Mouse (Mus musculus) heart, embryonic 13.5 days (tissue): ENCODE measurements around the gene Cdkl5. TPM values are rescaled to one million over a fixed set of nuclear protein-coding genes. Genes with fewer than 3 reads are reported as not detected.
"Not testable (repeated sequence)": the region's sequence is repeated elsewhere in the genome, so short reads cannot be mapped to it uniquely, and the experiment has no call there.

Experiments used
- ATAC-seq: fragments of 200-750 bp; cut with Nextera tagmentation; 2 replicates; pipeline ENCODE4 v1.8.0; 2017; ENCODE audit warnings: moderate TSS enrichment; ENCODE audit not compliant: insufficient number of reproducible peaks, low FRiP score, low TSS enrichment; ENCODE audit errors: extremely low read depth
- H3K27ac ChIP-seq: fragments of 300-500 bp; sonication (generic); replicated peaks from 2 replicates; pipeline ENCODE4 v1.5.1; 2015; ENCODE audit warnings: moderate library complexity, mild to moderate bottlenecking, inconsistent platforms
- H3K27me3 ChIP-seq: fragments of 300-500 bp; sonication (generic); replicated peaks from 2 replicates; pipeline ENCODE4 v1.6.1; 2015; ENCODE audit warnings: mild to moderate bottlenecking, inconsistent platforms
- H3K36me3 ChIP-seq: fragments of 300-500 bp; sonication (generic); 2 replicates; pipeline ENCODE4 v1.6.1; 2015; ENCODE audit warnings: mild to moderate bottlenecking, inconsistent platforms
- H3K4me1 ChIP-seq: fragments of 300-500 bp; sonication (generic); 2 replicates; pipeline ENCODE4 v1.6.1; 2015; ENCODE audit warnings: inconsistent platforms
- H3K4me2 ChIP-seq: fragments of 300-500 bp; sonication (generic); 2 replicates; pipeline ENCODE4 v1.6.1; 2015; ENCODE audit warnings: inconsistent platforms, mild to moderate bottlenecking, moderate library complexity
- H3K4me3 ChIP-seq: fragments of 300-500 bp; sonication (generic); 2 replicates; pipeline ENCODE4 v1.5.1; 2015; ENCODE audit warnings: moderate library complexity, mild to moderate bottlenecking, inconsistent platforms
- H3K9ac ChIP-seq: fragments of 300-500 bp; sonication (generic); 2 replicates; pipeline ENCODE4 v1.6.1; 2015; ENCODE audit warnings: inconsistent platforms, mild to moderate bottlenecking, moderate library complexity
- H3K9me3 ChIP-seq: fragments of 300-500 bp; sonication (generic); 2 replicates; pipeline ENCODE4 v1.6.1; 2016; ENCODE audit warnings: inconsistent platforms
- WGBS: fragments of 180-500 bp; shearing (Covaris S2); methylation state at CpG from one replicate; pipeline ENCODE4 v1.1.7; 2015; ENCODE audit warnings: mixed read lengths; 5-methylcytosine and 5-hydroxymethylcytosine counted together
- polyA plus RNA-seq: library from polyadenylated mRNA; unstranded; fragments of >200 nt; fragmentation: Nextera tagmentation; extraction: Ambion mirVana; gene quantifications from 2 replicates; pipeline ENCODE4 v1.2.1, GENCODE M21; 2015

Cdkl5 gene
- polyA plus RNA-seq, 1 experiment from 2014 or later, result 1.6 TPM

DNA sequence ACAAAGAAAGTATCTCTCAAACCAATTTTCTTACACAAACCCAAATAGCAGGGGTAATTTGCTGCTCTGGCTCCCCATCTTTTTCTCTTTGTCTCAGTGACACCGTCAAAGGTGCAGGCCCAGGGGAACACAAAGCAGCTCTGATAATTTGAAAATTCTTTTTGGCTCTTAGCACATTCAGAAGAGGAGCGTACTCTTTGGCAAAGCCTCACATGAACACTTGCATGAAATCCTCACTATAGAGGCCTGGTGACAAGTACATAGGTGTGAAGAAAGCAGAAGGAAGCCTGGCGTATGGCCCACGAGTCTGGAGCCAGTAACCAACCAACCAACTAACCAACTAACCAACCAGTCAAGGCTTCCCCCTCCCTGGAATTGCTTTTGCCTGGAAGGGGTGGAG is 199.6 kb downstream of the Cdkl5 start:
- no peak overlapping the region for H3K4me3 ChIP-seq
- no peaks in the 10 kb centered on the region for H3K4me1 ChIP-seq
- 68% methylated on average over 4 of the region's 4 CpGs for WGBS
- H3K27me3 ChIP-seq, result peaks cover 8% of the 10 kb centered on the region; the same call in 1 of the 2 replicates
- no peak for ATAC-seq
- no peaks in the 10 kb centered on the region for H3K36me3 ChIP-seq
- H3K9me3 ChIP-seq, result no peaks in the 10 kb centered on the region
- no peak overlapping the region for H3K27ac ChIP-seq
- no peak overlapping the region for H3K4me2 ChIP-seq
- no peak overlapping the region for H3K9ac ChIP-seq

DNA sequence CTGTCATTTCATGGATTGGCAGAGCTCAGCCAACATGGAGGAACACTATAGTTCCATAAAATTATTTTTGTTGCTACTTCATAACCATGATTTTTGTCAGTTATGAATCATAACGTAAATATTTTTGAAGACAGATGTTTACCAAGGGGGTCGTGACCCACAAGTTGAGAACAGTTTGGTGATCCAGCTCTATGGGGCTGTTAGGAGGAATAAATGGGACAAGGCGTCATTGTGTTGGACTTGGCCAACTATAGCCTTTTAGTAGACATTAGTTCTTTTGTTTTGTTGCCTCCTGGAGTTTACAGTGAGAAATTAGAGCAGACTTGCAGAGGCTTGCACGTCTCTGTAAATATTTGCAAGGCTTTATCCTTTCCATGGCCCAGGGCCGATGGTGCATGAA is 212.2 kb downstream of the Cdkl5 start:
- ATAC-seq, result no peak
- Histone ChIP-seq H3K9me3 (no peaks in the 10 kb centered on the region), H3K27me3 (no peaks in the 10 kb centered on the region), H3K36me3 (no peaks in the 10 kb centered on the region), H3K4me1 (no peaks in the 10 kb centered on the region), H3K4me2 (no peak overlapping the region), H3K27ac (no peak overlapping the region), H3K4me3 (no peak overlapping the region), H3K9ac (no peak overlapping the region)
- WGBS, result 73% methylated on average over 5 of the region's 5 CpGs

DNA sequence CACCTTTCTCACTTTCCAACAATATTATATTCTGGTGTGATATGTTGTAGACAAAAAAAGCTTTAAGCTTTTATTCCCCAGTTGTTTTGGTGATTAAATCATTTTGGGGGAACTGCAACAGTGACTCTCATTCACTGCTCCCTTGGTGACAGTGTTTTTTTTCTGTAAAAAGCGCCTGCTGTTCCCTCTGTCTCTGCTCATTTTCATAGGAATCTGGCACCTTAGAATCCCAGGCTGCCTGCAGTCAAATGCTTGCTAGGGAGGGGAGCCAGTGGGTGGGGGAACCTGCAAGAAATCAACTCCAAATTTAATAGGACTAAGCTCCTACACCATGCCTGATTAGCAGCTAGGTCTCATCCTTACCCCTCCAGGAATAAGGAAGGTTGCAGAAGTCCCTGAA is 221.5 kb downstream of the Cdkl5 start:
- Histone ChIP-seq H3K4me1 (peaks cover 7% of the 10 kb centered on the region; the same call in 1 of the 2 replicates), H3K27me3 (peaks cover 11% of the 10 kb centered on the region; the same call in 1 of the 2 replicates), H3K9me3 (no peaks in the 10 kb centered on the region), H3K36me3 (no peaks in the 10 kb centered on the region), H3K4me3 (no peak overlapping the region), H3K27ac (no peak overlapping the region), H3K4me2 (no peak overlapping the region), H3K9ac (no peak overlapping the region)
- WGBS, result 42% methylated on average over 1 of the region's 1 CpGs
- ATAC-seq, result no peak

DNA sequence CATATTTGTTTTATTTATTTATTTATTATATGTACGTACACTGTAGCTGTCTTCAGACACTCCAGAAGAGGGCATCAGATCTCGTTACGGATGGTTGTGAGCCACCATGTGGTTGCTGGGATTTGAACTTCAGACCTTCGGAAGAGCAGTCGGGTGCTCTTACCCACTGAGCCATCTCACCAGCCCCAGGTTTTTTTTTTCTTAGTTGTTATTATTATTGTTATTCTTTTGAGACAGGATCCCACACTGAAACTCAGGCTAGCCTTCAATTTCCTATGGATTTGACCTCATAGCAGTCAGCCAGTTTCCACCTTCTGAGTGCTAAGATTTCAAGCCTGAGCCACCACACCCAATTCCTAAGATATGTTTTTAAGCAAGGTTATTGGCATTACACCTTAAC is 224.9 kb downstream of the Cdkl5 start:
- not testable (repeated sequence) for H3K4me3 ChIP-seq, H3K4me1 ChIP-seq, H3K4me2 ChIP-seq, H3K9ac ChIP-seq, H3K9me3 ChIP-seq, H3K36me3 ChIP-seq, H3K27ac ChIP-seq, ATAC-seq
- H3K27me3 ChIP-seq, result peaks cover 11% of the 10 kb centered on the region; the same call in 1 of the 2 replicates
- WGBS, result 82% methylated on average over 5 of the region's 5 CpGs

DNA sequence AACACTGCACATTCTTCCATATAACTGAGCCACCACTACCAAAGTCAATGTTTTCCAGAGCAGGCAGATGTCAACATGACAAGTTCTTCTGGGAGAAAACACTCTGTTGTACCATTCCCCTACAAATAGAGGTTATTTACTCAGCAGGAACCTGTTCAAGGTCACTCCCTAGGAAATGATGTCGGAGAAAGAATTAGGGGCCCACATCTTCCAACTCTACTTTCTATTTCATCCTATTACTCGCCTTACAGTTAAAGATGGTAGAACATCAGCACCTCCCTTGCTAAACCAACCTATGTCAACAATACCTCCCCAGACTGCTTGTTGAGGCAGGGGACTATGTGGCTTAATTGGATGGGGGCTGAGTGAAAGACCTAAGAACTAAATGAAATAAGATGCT is 226.8 kb downstream of the Cdkl5 start, which contains the start of gene Rs1:
Rs1 (plus strand) TSS at position 301 of the 400 bp plus-strand sequence.
- no peaks in the 10 kb centered on the region for H3K9me3 ChIP-seq
- peaks cover 7% of the 10 kb centered on the region; the same call in 1 of the 2 replicates for H3K27me3 ChIP-seq
- no peaks in the 10 kb centered on the region for H3K4me1 ChIP-seq
- H3K4me2 ChIP-seq, result peak within 1 kb of the TSS; percentile 61
- no peaks in the 10 kb centered on the region for H3K36me3 ChIP-seq
- H3K27ac ChIP-seq, result no peak within 1 kb of the TSS
- H3K4me3 ChIP-seq, result peak within 1 kb of the TSS; percentile 56
- no peak within 1 kb of the TSS for H3K9ac ChIP-seq
- WGBS, result 76% methylated on average over 2 of the region's 2 CpGs
- no peak for ATAC-seq

DNA sequence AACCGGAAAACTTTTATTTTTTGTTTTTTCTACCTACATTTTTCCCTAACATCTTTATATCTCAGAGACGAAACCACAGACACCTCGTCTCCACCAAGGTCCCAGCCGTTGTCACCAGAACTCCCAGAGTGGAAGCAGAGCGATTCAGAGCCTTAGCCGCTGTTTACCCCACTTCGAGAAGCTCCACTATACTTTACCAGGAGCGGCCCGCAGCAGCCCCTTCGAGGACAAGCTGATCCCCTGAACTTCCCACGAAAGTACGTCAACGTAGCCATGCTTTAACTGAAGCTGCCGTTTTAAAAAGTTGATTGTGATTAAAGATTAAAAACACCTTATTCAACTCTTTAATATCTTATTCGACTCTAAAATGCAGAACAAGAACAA is 228.3 kb downstream of the Cdkl5 start:
- 16% methylated on average over 15 of the region's 15 CpGs for WGBS
- ATAC-seq, result no peak
- Histone ChIP-seq H3K4me2 (peak overlapping the region; percentile 61), H3K9me3 (no peaks in the 10 kb centered on the region), H3K36me3 (no peaks in the 10 kb centered on the region), H3K27ac (no peak overlapping the region), H3K4me1 (no peaks in the 10 kb centered on the region), H3K4me3 (peak overlapping the region; percentile 56), H3K9ac (peak overlapping the region; percentile 76), H3K27me3 (peaks cover 5% of the 10 kb centered on the region; the same call in 1 of the 2 replicates)

DNA sequence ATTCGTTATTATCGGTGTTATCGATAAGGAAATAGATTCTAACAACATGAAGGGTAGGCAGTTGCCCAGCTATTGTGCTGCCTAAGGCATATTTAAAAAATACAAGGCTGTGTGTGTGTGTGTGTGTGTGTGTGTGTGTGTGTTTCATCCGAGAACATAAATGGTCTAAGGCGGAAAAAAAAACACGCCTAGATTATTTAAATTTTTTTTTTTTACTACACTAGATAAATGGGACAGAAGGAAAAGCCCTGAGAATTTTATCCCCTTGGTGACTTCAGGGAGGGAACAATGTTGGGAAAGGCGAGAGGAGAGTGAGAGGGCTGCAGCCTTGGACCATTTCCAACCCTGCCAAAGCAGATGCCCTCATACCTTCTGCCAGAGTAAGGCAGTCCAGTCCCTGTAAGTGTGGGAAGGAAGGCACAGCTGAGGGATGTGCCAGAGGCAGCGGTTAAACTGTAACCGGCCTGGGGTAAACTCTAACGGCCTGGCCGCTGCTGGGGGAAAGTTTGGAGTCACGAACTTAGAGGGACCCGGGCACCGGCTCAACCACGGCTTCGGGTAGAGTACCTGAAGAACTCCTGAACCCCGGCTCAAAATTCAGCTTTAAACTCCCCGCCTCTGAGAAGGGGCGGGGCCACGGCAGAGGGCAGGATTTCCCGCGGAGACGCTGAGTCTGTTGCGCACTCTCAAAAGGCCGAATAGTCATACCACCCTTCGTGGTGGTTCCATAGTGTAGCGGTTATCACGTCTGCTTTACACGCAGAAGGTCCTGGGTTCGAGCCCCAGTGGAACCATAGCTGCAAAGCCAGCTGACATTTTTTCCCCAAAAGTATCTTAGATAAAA is 228.9 kb downstream of the Cdkl5 start:
- Histone ChIP-seq H3K27ac (no peak overlapping the region), H3K4me1 (no peaks in the 10 kb centered on the region), H3K36me3 (no peaks in the 10 kb centered on the region), H3K4me3 (peak overlapping the region; percentile 56), H3K4me2 (peak overlapping the region; percentile 61), H3K27me3 (no peaks in the 10 kb centered on the region), H3K9me3 (no peaks in the 10 kb centered on the region), H3K9ac (peak overlapping the region; percentile 76)
- peak; percentile 70 for ATAC-seq
- WGBS, result 24% methylated on average over 30 of the region's 30 CpGs

DNA sequence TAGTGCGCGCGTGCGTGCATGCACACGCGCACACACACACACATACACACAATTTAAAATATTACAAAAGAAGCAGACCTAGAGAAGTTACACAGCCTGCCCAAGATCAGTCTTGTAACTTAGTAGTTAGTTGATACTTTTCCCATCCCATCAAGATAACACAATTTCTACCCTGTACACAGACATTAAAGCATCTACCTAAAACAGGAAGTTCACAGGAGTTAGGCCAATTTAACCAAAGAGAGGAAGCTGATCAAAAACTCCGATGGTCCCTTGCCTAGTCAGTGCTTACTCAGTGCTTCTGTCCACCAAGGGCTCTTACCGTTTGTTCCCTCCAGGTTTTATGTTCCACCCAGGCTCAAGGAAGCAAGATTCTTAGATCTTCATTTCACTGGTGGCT is 243.7 kb downstream of the Cdkl5 start:
- H3K27me3 ChIP-seq, result 0 out of 2 replicates have a peak, but pooled peaks cover 2% of the 10 kb centered on the region
- H3K4me3 ChIP-seq, result no peak overlapping the region
- WGBS, result 92% methylated on average over 8 of the region's 8 CpGs

DNA sequence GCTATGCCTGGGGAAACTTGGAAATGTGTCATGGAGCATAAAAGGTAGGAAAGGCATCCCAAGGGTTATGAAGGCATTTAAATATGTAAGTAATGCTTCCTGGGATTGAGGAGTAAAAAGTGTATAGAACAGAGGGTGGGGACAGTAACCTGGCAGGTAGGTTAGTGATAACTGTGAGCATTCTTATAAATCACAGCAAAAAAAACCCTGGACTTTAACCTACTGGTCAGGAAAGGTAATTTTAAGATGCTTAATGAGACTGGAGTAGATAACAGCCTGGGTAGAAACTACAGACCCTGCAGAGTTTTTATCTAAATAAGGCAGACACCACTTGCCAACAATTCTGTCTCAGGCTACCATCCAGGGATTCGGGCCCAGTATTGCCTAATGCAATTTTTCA is 245.9 kb downstream of the Cdkl5 start:
- H3K27me3 ChIP-seq, result no peaks in the 10 kb centered on the region
- H3K27ac ChIP-seq, result no peak overlapping the region
- 43% methylated on average over 1 of the region's 1 CpGs for WGBS
- no peak overlapping the region for H3K4me2 ChIP-seq
- no peaks in the 10 kb centered on the region for H3K9me3 ChIP-seq
- no peaks in the 10 kb centered on the region for H3K4me1 ChIP-seq
- no peak overlapping the region for H3K4me3 ChIP-seq
- no peak overlapping the region for H3K9ac ChIP-seq
- no peak for ATAC-seq
- H3K36me3 ChIP-seq, result no peaks in the 10 kb centered on the region

More for the DNA sequence above, 243.7 kb downstream of the Cdkl5 start:
- ATAC-seq, result no peak
- no peaks in the 10 kb centered on the region for H3K36me3 ChIP-seq
- no peak overlapping the region for H3K27ac ChIP-seq
- no peaks in the 10 kb centered on the region for H3K9me3 ChIP-seq
- no peaks in the 10 kb centered on the region for H3K4me1 ChIP-seq
- H3K9ac ChIP-seq, result no peak overlapping the region
- H3K4me2 ChIP-seq, result no peak overlapping the region

DNA sequence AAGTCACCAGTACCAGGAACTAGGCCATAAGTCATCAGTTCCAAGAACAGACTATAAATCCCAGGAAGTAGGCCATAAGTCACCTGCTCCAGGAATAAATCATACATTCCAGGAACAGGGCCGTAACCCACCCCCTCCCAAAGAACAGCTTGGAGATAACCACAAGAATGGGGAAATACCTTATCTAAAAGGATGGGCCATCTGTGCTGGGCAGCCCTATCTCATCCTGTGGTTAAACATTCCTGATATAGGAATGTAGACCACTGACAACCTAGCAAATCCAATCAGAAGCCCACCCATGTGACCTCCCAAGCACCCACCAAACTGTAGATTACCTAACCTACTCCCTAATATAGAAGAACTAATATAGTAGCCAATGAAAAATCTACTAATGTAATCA is 249.1 kb downstream of the Cdkl5 start:
- H3K4me2 ChIP-seq, result no peak overlapping the region
- no peaks in the 10 kb centered on the region for H3K9me3 ChIP-seq
- ATAC-seq, result no peak
- no peaks in the 10 kb centered on the region for H3K4me1 ChIP-seq
- no peak overlapping the region for H3K27ac ChIP-seq
- H3K9ac ChIP-seq, result no peak overlapping the region
- no peak overlapping the region for H3K4me3 ChIP-seq
- 38% methylated on average over 1 of the region's 1 CpGs for WGBS
- no peaks in the 10 kb centered on the region for H3K36me3 ChIP-seq
- H3K27me3 ChIP-seq, result no peaks in the 10 kb centered on the region

DNA sequence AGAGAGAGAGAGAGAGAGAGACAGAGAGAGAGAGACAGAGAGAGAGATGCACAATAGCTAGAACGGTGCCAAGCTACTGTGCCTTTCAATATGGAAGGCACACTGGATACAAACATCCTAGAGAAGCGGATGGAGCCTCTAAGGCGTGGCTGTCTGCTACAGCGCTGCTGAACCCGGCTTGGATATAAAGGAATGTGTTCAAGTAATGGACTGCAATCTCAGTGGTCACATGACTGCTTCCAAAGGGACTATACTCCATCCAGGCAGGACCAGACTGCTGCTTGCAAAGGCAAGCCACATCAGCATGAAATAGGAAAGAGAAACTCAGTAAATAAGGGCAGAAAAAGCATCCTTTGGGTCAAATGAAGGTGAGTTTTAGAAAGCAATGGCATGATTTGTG is 258.9 kb downstream of the Cdkl5 start, which contains the start of gene Ppef1:
Ppef1 (minus strand) TSS at position 116 of the 400 bp plus-strand sequence.
- Histone ChIP-seq H3K36me3 (no peaks in the 10 kb centered on the region), H3K27me3 (no peaks in the 10 kb centered on the region), H3K27ac (no peak within 1 kb of the TSS), H3K9ac (no peak within 1 kb of the TSS), H3K9me3 (no peaks in the 10 kb centered on the region), H3K4me2 (no peak within 1 kb of the TSS), H3K4me3 (no peak within 1 kb of the TSS), H3K4me1 (no peaks in the 10 kb centered on the region)
- 72% methylated on average over 5 of the region's 5 CpGs for WGBS
- no peak for ATAC-seq
